Mouse (Mus musculus): ENCODE data around the gene Cdk16. TPM values are rescaled to one million over a fixed set of nuclear protein-coding genes. Genes with fewer than 3 reads are reported as not detected.

The Cdk16 gene
- 62.1 and 68.3 TPM in 2 replicates for polyA plus RNA-seq (2014; fragmentation: Nextera tagmentation; extraction: Ambion mirVana)

GRCm38 (mm10) chrX:20687519-20688067 lies at the start of gene Cdk16:
Gene Cdk16 (plus strand): TSS chrX:20687954.
- Histone ChIP-seq H3K36me3 (ENCODE audit: control insufficient read depth, insufficient read depth, low read length) (peaks cover under 1% of the 10 kb centered on the region; the same call in 1 of the 2 replicates), H3K27me3 (replicated peaks; ENCODE audit: control insufficient read depth, insufficient read depth, low read length) (no peaks in the 10 kb centered on the region), H3K9ac (ENCODE audit: low read depth, low read length) (peak within 1 kb of the TSS; percentile 91), H3K27ac (ENCODE audit: low read depth, low read length) (peak within 1 kb of the TSS; percentile 91), H3K9me3 (ENCODE audit: control insufficient read depth, low read length) (no peaks in the 10 kb centered on the region), H3K4me1 (replicated peaks; ENCODE audit: control insufficient read depth, insufficient read depth, low read length) (peaks cover 8% of the 10 kb centered on the region; the same call in 1 of the 2 replicates), H3K4me2 (peak within 1 kb of the TSS; percentile 80), H3K4me3 (ENCODE audit: low read depth, low read length) (peak within 1 kb of the TSS; percentile 78)
- ATAC-seq (replicated peaks; ENCODE audit: low FRiP score) (peak; percentile 93), DNase-seq (ENCODE audit: low spot score) (peak; percentile 64)
- WGBS, result 15% methylated on average over 16 of the region's 16 CpGs

- no peaks in the 10 kb centered on the region for H3K9me3 ChIP-seq (ENCODE audit: control insufficient read depth, low read length)
- no peak overlapping the region for H3K4me2 ChIP-seq
- H3K4me1 ChIP-seq (replicated peaks; ENCODE audit: control insufficient read depth, insufficient read depth, low read length), result no peaks in the 10 kb centered on the region
- H3K27me3 ChIP-seq (replicated peaks; ENCODE audit: control insufficient read depth, insufficient read depth, low read length), result no peaks in the 10 kb centered on the region
- no peak overlapping the region for H3K9ac ChIP-seq (ENCODE audit: low read depth, low read length)
- H3K4me3 ChIP-seq (ENCODE audit: low read depth, low read length), result no peak overlapping the region
- H3K36me3 ChIP-seq (ENCODE audit: control insufficient read depth, insufficient read depth, low read length), result peaks cover 20% of the 10 kb centered on the region; the same call in 1 of the 2 replicates
- H3K27ac ChIP-seq (ENCODE audit: low read depth, low read length), result no peak overlapping the region
- no peak for ATAC-seq (replicated peaks; ENCODE audit: low FRiP score)
- 89% methylated on average over 2 of the region's 2 CpGs for WGBS
- no peak for DNase-seq (ENCODE audit: low spot score)
Observed at GRCm38 (mm10) chrX:20638141-20638540, 49.6 kb upstream of the Cdk16 start.

GRCm38 (mm10) chrX:20644780-20645179 lies 43.0 kb upstream of the Cdk16 start:
- Histone ChIP-seq H3K9ac (ENCODE audit: low read depth, low read length) (no peak overlapping the region), H3K36me3 (ENCODE audit: control insufficient read depth, insufficient read depth, low read length) (peaks cover 10% of the 10 kb centered on the region; the same call in 1 of the 2 replicates), H3K27ac (ENCODE audit: low read depth, low read length) (no peak overlapping the region), H3K9me3 (ENCODE audit: control insufficient read depth, low read length) (no peaks in the 10 kb centered on the region), H3K4me2 (no peak overlapping the region), H3K4me1 (replicated peaks; ENCODE audit: control insufficient read depth, insufficient read depth, low read length) (no peaks in the 10 kb centered on the region), H3K27me3 (replicated peaks; ENCODE audit: control insufficient read depth, insufficient read depth, low read length) (no peaks in the 10 kb centered on the region), H3K4me3 (ENCODE audit: low read depth, low read length) (no peak overlapping the region)
- WGBS, result 79% methylated on average over 5 of the region's 5 CpGs
- no peak for ATAC-seq (replicated peaks; ENCODE audit: low FRiP score)
- no peak for DNase-seq (ENCODE audit: low spot score)

- no peak for ATAC-seq (replicated peaks; ENCODE audit: low FRiP score)
- 0 out of 2 replicates have a peak, but pooled peaks cover 2% of the 10 kb centered on the region for H3K4me1 ChIP-seq (replicated peaks; ENCODE audit: control insufficient read depth, insufficient read depth, low read length)
- no peak overlapping the region for H3K27ac ChIP-seq (ENCODE audit: low read depth, low read length)
- WGBS, result 26% methylated on average over 5 of the region's 5 CpGs
- no peaks in the 10 kb centered on the region for H3K27me3 ChIP-seq (replicated peaks; ENCODE audit: control insufficient read depth, insufficient read depth, low read length)
- no peaks in the 10 kb centered on the region for H3K36me3 ChIP-seq (ENCODE audit: control insufficient read depth, insufficient read depth, low read length)
- H3K9me3 ChIP-seq (ENCODE audit: control insufficient read depth, low read length), result no peaks in the 10 kb centered on the region
- DNase-seq (ENCODE audit: low spot score), result no peak
- peak overlapping the region; percentile 64 for H3K4me3 ChIP-seq (ENCODE audit: low read depth, low read length)
- peak overlapping the region; percentile 75 for H3K4me2 ChIP-seq
- H3K9ac ChIP-seq (ENCODE audit: low read depth, low read length), result peak overlapping the region; percentile 30; the same call in 1 of the 2 replicates
Observed at GRCm38 (mm10) chrX:20657593-20657992, 30.2 kb upstream of the Cdk16 start.

- ATAC-seq (replicated peaks; ENCODE audit: low FRiP score), result peak; percentile 86
- Histone ChIP-seq H3K9ac (ENCODE audit: low read depth, low read length) (peak within 1 kb of the TSS; percentile 70), H3K4me1 (replicated peaks; ENCODE audit: control insufficient read depth, insufficient read depth, low read length) (0 out of 2 replicates have a peak, but pooled peaks cover 2% of the 10 kb centered on the region), H3K4me3 (ENCODE audit: low read depth, low read length) (peak within 1 kb of the TSS; percentile 64), H3K27me3 (replicated peaks; ENCODE audit: control insufficient read depth, insufficient read depth, low read length) (no peaks in the 10 kb centered on the region), H3K27ac (ENCODE audit: low read depth, low read length) (peak within 1 kb of the TSS; percentile 40), H3K4me2 (peak within 1 kb of the TSS; percentile 75), H3K9me3 (ENCODE audit: control insufficient read depth, low read length) (no peaks in the 10 kb centered on the region), H3K36me3 (ENCODE audit: control insufficient read depth, insufficient read depth, low read length) (no peaks in the 10 kb centered on the region)
- DNase-seq (ENCODE audit: low spot score), result peak; percentile 74
- WGBS, result 11% methylated on average over 27 of the region's 27 CpGs
Observed at GRCm38 (mm10) chrX:20658026-20658652, 29.6 kb upstream of the Cdk16 start, which contains the start of gene Uba1. Gene Uba1 (plus strand): TSS chrX:20658326.

- DNase-seq (ENCODE audit: low spot score) (peak; percentile 42), ATAC-seq (replicated peaks; ENCODE audit: low FRiP score) (peak; percentile 10; the same call in 1 of the 2 replicates)
- Histone ChIP-seq H3K27ac (ENCODE audit: low read depth, low read length) (peak overlapping the region; percentile 40; the same call in 1 of the 2 replicates), H3K9me3 (ENCODE audit: control insufficient read depth, low read length) (no peaks in the 10 kb centered on the region), H3K4me1 (replicated peaks; ENCODE audit: control insufficient read depth, insufficient read depth, low read length) (0 out of 2 replicates have a peak, but pooled peaks cover 2% of the 10 kb centered on the region), H3K4me3 (ENCODE audit: low read depth, low read length) (peak overlapping the region; percentile 64), H3K9ac (ENCODE audit: low read depth, low read length) (peak overlapping the region; percentile 70), H3K4me2 (peak overlapping the region; percentile 75), H3K36me3 (ENCODE audit: control insufficient read depth, insufficient read depth, low read length) (no peaks in the 10 kb centered on the region), H3K27me3 (replicated peaks; ENCODE audit: control insufficient read depth, insufficient read depth, low read length) (no peaks in the 10 kb centered on the region)
- 14% methylated on average over 24 of the region's 24 CpGs for WGBS
Observed at GRCm38 (mm10) chrX:20658891-20659406, 28.8 kb upstream of the Cdk16 start.

GRCm38 (mm10) chrX:20662317-20662715 lies 25.4 kb upstream of the Cdk16 start:
- Histone ChIP-seq H3K36me3 (ENCODE audit: control insufficient read depth, insufficient read depth, low read length) (no peaks in the 10 kb centered on the region; the same call in 1 of the 2 replicates), H3K27me3 (replicated peaks; ENCODE audit: control insufficient read depth, insufficient read depth, low read length) (no peaks in the 10 kb centered on the region), H3K4me1 (replicated peaks; ENCODE audit: control insufficient read depth, insufficient read depth, low read length) (peaks cover 7% of the 10 kb centered on the region), H3K4me3 (ENCODE audit: low read depth, low read length) (no peak overlapping the region; the same call in 1 of the 2 replicates), H3K27ac (ENCODE audit: low read depth, low read length) (no peak overlapping the region), H3K4me2 (no peak overlapping the region; the same call in 1 of the 2 replicates), H3K9me3 (ENCODE audit: control insufficient read depth, low read length) (no peaks in the 10 kb centered on the region), H3K9ac (ENCODE audit: low read depth, low read length) (no peak overlapping the region)
- no peak for ATAC-seq (replicated peaks; ENCODE audit: low FRiP score)
- no peak for DNase-seq (ENCODE audit: low spot score)
- 27% methylated on average over 5 of the region's 5 CpGs for WGBS

- ATAC-seq (replicated peaks; ENCODE audit: low FRiP score), result peak; percentile 81
Observed at GRCm38 (mm10) chrX:20662716-20663443, 24.9 kb upstream of the Cdk16 start.

More at GRCm38 (mm10) chrX:20662716-20663443, 24.9 kb upstream of the Cdk16 start:
- DNase-seq (ENCODE audit: low spot score), result peak; percentile 75
- peaks cover 7% of the 10 kb centered on the region for H3K4me1 ChIP-seq (replicated peaks; ENCODE audit: control insufficient read depth, insufficient read depth, low read length)
- H3K4me2 ChIP-seq, result peak overlapping the region; percentile 74
- H3K9me3 ChIP-seq (ENCODE audit: control insufficient read depth, low read length), result no peaks in the 10 kb centered on the region
- H3K36me3 ChIP-seq (ENCODE audit: control insufficient read depth, insufficient read depth, low read length), result no peaks in the 10 kb centered on the region; the same call in 1 of the 2 replicates
- peak overlapping the region; percentile 21; the same call in 1 of the 2 replicates for H3K27ac ChIP-seq (ENCODE audit: low read depth, low read length)
- H3K27me3 ChIP-seq (replicated peaks; ENCODE audit: control insufficient read depth, insufficient read depth, low read length), result no peaks in the 10 kb centered on the region
- H3K9ac ChIP-seq (ENCODE audit: low read depth, low read length), result peak overlapping the region; percentile 76
- H3K4me3 ChIP-seq (ENCODE audit: low read depth, low read length), result peak overlapping the region; percentile 70
- 11% methylated on average over 25 of the region's 28 CpGs for WGBS
